Mouse (Mus musculus) fat pad, adult 2 months (tissue): ENCODE measurements around the gene Ccdc18.
A peak's percentile ranks its signal among the peaks of the same experiment; 100 is the strongest.
"Not testable (repeated sequence)": the region's sequence is repeated elsewhere in the genome, so short reads cannot be mapped to it uniquely, and the experiment has no call there.

Source experiments
- DNase-seq: peaks from one replicate; pipeline ENCODE4 v3.0.0-alpha.2; 2011; ENCODE audit warnings: low read depth, low spot score; ENCODE audit errors: extremely low read depth

The Ccdc18 gene

DNA sequence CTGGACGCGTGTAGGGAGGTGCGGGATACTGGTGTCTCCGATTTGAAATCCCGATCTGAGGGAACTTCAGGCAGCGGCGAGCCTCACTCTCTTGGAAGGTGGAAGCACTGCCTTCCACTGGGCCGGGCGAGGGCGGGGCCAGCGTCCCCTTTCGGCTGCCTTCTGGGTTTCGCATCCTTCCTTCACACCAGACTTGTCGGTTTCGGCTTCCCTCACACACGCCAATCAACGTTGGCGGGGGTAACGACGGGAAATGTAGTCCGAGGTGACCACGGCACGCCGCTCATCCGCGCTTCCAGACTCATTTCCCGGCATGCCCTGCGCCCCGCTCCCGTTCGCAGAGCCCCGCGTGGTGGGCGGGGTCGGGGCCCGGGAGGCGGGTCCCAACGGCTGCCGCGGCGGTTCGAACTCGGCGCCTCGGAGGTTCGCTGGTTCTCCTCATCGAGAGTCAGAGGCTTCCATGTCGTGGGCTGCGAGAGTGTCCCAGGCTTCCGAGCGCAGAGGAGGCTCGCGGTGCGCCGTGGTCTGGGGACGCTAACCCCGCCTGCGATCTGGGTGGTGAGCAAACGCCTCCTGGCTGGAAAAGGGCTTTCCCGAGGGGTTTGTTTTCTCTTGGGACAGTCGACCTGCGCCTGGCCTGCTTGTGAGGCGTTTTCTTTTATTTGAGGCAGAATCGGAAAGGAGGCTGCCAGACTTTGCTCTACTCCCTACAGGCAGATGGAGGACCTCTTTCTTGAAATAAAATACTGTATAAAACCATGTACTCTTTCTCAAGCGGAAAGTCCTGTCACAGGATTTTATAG lies at the start of gene Ccdc18, which contains the start of gene Tmed5:
Gene Ccdc18, plus strand, starts transcription at position 435 of the 803 bp plus-strand sequence.
Gene Tmed5, minus strand, starts transcription at position 180 of the 803 bp plus-strand sequence.
- peak; percentile 85 for DNase-seq

DNA sequence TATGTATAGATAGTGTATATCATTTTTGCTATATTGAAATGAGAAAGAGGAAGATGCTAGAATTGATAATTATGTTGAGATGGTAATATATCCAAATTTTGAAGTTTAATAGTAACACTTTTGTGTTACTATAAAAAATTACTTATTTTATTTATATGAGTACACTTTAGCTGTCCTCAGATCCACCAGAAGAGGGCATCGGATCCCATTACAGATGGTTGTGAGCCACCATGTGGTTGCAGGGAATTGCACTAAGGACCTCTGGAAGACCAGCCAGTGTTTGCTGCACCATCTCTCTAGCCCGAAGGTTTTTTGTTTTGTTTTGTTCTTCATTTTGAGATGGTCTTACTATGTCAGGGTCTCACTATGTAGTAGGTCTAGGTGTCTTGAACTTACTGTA lies 47.2 kb upstream of the Ccdc18 start:
- DNase-seq: no peak

DNA sequence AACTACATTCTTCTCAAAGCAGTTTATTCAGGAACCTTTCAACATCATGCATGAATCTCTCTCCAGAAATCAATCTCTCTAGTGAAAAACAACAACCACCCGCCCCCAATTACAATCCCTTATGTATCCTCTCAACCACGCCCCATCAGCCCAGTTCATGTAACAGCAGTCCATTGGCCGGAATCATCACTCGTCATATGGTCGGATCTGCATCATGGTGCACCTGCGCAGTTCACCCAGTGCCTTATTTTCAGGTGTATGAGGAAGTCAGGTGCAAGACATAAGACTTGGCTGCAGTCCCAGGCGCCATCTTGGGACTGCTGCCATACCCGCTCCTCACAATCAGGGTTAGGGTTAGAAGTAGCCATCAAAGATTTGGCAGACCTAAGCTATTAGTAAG lies 39.9 kb upstream of the Ccdc18 start:
- DNase-seq: not testable (repeated sequence)

DNA sequence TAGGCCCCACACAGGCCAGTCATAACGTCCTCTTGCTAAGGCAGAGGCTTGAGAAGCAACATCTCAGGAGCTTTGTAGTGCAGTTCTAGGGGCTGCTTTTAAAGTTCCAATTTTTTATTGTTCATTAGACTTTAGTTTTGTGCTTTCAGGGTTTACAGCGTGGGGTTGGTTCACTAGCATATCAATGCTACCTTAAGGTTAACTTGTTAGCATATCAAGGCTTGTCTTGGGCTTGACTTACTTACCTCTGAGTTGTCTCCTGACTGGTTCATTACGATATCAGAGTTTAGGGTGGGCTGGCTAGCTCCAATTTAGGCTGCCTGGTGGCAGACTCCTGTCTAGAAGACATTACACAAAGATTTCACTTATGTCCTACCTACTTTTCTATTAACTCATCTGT lies 35.0 kb upstream of the Ccdc18 start:
- no peak for DNase-seq

DNA sequence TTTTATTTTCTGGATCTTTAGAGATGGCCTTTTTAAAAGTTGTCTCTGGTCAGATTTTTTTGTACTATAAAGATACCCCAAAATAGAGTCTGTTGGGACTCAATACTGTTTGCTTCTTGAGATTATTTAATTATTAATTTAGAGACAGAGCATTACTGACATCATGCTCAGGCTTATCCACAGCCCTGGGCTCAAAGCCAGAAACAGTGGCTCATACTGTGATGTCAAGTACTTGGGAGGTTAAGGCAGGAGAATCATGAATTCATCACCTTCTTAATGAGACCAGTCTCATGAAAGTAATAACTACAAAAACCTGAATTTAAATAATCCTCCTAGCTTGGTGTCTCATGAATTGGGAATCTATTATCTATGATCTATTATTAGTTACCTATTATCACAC lies 32.5 kb upstream of the Ccdc18 start:
- no peak for DNase-seq

DNA sequence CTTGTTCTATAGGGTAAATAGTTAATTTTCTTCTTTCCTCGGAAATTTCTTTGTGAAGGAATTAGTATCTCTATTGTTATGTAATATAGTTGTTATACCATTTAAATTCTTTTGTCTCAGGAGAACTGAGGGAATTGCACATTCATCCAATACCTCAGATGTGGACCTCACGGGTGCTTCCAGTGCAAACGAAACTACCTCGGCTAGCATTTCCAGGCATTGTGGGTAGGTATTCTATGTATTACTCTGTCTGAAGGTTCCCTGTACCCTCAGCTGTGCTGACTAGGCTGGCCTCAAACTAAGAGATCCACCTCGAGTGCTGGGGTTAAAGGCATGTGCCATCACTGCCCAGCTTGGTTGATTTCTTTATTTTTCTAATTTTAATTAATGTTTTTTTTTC lies 28.4 kb upstream of the Ccdc18 start:
- DNase-seq: no peak

DNA sequence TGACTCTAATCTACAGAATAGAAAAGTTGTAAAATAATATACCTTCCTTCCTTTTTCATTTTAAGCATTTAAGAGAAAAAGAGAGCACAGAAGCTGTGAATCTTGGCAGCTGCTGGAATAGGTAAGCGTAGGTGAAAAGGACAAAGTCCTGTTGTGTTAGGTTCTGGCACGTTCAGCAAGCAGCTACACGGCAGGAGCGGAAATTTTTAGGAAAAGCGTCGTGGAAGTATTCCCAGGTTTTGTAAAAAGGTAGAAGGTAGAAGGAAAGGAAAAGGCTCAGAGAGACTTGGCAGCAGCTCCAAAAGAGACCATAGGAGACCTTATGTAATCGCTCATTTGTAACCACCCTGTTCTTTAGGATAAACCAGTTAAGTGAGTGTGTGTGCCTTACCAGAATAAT lies 23.3 kb upstream of the Ccdc18 start:
- no peak for DNase-seq

DNA sequence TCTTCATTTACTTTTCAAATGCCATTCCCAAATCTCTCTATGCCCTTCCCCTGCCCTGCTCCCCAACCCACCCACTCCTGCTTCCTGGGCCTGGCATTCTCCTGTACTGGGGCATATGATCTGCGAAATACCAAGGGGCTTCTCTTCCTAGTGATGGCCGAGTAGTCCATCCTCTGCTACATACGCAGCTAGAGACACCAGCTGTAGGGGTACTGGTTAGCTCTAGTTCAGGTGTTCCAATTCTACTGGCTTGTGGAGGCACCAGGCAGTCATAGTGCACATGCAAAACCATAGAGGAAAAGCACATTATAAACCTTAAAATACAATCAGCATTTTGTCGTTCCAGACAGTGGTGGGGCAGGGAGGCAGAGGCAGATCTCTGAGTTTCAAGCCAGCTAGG lies 15.0 kb upstream of the Ccdc18 start:
- DNase-seq: no peak

DNA sequence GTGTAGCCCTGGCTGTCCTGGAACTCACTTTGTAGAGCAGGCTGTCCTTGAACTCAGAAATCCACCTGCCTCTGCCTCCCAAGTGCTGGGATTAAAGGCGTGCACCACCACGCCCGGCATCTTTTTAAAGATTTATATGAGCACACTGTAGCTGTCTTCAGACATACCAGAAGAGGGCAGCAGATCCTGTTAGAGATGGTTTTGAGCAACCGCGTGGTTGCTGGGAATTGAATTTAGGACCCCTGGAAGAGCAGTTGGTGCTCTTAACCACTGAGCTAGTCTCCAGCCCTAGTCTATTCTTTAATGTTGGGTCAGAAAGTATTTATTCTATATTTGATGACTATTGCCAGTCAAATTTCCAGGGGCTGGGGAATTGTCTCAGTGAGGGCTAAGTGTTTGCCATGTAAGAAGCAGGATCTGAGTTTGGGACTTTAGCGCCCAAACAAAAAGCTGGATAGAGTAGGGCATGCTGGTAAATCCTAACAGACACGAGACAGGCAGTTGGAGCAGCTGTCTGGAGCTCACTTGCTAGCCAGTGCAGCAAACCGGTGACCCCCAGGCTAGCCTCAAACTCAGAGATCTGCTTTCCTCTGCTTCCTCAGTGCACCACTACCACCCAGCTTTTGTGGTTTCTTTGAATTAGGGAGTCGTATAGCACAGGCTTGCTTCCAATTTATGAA lies 12.3 kb upstream of the Ccdc18 start:
- DNase-seq: no peak

DNA sequence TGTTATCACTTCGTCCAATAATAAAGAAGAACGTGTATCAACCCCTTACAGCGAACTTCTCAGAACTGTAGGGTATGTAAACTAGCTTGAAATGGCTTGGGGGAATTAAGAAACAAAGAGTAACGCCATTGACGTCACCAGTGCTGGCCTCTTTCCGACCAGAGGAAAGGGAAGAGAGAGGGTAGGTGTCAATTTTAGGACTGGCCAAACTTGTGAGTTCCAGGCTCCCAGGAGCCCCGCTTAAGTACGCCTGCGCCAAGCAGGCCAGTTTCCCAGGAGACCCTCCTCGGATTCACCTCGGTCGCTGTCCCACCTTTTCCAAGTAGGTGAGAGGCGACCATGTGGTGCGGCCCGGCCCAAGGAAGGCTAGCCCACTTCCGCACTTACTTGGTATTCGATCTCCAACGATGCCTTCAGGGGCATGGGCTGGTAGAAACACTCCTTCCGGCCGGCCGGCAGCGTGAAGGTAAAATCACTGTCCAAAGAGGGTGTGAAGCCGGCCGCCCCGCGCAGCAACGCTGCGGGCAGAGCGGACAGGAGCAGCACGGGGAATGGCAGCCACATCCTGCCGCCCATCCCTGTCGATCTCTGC lies 730 bp upstream of the Ccdc18 start:
- DNase-seq: peak; percentile 64

DNA sequence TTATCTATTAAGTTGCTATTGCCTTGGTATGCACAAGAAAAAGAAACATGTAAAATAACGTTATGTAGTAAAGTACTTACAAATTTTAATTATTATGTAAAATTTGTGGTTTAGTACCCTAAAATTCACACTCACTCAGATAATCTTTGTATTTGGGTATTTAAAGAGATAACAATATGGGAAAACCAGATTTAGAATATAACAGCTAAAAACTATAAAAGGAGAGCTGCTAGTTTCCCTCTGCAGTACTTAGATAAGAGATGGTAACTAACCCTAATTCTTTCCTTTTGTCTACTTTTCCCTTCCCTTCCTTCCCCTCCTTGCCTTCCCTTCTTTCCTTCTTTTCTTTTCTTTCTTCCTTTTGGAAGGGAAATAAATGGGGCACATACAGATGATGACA lies 19.9 kb downstream of the Ccdc18 start:
- no peak for DNase-seq

DNA sequence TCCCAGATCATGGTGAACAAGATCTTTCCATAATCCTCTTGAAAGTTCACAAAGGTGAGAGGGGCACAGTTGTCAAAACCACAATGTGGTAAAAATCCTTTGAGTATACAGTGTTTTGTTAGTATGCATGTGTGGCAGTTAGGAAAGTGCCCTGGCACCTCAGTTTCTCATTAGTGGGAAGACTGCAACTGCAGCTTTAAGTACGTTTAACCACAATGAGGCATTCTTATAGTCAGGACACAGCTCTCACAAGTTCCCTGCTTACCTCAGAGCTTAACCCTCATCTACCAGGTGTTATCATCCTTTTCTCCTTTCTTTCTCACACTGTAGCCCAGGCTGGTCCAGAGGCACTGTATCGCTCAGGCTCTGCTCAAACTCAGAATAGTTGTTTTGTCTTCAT lies 28.1 kb downstream of the Ccdc18 start:
- DNase-seq: no peak

DNA sequence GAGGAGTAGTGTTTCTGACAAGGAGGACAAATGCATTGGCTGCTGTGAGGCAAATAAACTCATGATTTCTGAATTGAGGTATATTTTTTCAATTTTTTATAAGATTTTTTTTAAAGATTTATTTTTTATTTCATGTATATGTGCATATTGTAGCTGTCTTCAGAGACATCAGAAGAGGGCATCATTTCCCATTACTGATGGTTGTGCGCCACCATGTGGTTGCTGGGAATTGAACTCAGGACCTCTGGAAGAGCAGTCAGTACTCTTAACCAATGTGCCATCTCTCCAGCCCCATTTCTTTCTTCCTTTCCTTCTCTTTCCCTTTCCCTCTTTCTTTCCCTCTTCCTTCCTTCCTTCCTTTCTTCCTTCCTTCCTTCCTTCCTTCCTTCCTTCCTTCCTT lies 31.0 kb downstream of the Ccdc18 start:
- no peak for DNase-seq

DNA sequence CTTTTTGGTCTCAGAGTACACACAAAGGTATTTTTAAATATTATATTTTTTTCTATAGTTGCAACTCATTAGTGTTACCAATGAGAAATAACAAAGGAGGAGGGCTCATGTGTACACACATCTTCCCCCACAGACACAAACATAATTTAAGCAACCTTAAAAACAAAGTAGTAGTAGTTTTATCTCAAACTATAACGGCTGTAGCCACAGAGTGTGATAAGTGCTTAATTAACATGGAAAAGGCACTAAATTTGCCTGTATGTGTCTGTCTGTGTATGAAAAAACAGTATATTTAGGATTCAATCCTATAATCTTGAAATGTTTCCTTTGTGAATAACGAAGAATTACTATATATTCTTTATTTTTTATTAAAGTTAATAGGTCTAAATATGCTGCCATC lies 51.4 kb downstream of the Ccdc18 start:
- DNase-seq: no peak

DNA sequence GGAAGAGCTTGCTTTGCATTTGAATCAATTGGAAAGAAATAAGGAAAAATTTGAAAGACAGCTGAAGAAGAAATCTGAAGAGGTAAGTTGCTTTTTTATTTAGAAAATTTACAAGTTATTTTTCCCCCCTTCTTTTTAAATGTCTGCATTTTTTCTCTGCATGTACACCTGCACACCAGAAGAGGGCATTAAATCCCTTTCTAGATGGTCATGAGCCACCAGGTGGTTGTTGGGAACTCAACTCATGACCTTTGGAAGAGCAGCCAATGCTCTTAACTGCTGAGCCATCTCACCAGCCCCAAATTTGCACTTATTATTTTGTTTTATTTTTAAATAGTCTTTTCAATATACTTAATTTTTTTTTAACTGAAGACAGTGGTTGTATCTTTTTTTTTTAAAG lies 56.3 kb downstream of the Ccdc18 start:
- DNase-seq: no peak

DNA sequence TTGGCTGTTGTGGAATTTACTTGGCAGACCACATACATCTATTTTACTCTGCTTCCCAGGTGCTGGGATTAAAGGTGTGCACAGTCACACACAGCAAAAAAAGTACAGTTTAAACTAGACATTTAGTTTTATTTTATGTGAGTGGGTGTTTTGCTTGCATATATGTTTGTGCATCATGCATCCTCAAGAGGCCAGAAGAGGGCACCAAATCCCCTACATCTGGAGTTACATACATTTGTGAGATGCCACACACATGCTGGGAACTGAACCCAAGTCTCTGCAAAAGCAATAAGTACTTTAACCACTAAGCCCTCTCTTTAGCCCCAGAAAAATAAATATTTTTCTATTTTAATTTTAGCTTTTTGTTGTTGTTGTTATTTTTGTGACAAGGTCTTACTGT lies 73.3 kb downstream of the Ccdc18 start:
- DNase-seq: no peak

DNA sequence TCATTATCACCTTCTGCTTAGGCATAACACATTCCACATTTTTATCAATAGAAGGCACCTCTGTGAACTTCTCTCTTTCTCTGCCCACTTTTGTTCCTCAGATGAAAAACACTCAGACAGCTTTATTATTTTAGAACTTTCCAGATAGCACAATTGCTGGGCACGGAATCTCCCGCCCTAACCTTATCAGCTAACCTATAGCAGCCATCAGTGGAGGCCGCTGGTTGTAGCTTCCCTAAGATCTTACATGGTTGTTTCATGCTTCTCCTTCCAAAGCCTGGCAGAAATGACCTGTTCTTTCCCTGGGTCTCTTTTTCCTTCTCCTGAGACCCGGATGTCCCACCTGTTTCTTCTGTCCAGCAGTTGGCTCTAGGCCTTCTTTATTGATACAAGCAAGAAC lies 78.8 kb downstream of the Ccdc18 start:
- no peak for DNase-seq

DNA sequence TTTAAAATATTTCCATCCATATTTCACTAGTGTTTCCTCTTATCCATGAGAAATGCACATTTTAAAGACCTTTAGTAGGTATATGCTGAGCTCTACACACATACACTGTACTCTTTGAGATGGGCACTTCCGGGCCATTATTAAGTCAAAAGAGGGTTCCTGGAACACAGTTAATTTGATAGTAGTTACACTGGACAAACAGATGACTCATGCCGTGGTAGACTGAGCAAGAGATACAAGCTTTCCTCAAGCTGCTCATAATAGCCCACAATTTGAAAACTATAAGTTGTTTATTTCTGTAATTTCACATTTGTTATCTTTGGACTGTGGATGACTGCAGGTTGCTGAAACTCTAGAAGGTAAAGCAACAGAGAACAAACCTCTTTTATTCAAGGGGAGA lies 82.3 kb downstream of the Ccdc18 start:
- no peak for DNase-seq

DNA sequence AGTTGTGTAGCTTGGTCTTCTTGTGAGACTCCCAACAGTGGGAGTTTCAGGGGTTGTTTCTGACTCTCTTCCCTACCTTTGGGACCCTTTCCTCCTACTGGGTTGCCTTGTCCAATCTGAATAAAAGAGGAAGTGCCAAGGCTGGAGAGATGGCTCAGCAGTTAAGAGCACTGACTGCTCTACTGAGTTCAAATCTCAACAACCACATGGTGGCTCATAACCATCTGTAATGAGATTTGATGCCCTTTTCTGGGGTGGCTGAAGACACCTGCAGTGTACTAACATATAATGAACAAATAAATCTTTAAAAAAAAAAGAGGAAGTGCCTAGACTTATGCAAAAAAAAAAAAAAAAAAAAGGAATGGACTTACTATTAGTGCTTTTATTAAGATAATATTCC lies 91.4 kb downstream of the Ccdc18 start:
- DNase-seq: no peak

DNA sequence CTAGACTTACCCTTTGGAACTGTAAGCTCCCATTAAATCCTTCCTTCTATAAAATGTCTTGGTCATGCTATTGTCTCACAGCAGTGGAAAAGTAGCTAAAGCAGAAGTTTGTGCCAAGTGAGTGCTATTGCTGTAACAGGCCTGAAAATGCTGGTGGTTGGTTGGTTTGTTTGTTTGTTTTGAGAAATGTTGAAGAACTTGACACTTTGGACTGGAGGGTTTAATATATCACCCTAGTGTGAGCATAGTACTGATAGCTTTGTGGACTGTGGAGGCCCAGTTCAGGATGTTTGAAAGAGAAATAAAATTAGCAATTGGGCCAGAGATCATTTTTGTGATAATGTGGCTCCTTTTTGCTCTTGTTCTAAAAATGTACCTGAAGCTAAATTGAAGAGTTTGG lies 93.5 kb downstream of the Ccdc18 start:
- DNase-seq: no peak

DNA sequence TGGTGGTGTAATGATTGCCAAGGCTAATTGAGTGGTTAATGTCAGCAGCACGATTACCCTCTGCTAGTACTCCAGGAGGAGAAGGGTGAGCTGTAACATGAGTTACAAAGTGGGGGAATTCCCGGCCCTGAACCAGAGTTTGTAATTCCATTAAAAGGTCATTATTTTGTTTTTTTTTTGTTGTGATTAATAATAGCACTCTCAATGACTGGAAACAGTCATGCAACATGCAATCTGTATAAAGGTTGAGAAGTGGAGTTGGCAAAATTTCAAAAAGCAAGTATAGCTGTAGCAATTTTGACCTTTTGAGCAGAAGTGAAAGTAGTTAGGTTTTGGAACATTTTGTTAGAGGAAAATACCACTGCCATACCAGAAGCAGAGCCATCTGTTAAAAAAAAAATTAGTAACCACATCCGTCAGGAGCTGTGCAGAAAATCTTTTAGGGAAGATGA lies 113.7 kb downstream of the Ccdc18 start:
- DNase-seq: no peak

DNA sequence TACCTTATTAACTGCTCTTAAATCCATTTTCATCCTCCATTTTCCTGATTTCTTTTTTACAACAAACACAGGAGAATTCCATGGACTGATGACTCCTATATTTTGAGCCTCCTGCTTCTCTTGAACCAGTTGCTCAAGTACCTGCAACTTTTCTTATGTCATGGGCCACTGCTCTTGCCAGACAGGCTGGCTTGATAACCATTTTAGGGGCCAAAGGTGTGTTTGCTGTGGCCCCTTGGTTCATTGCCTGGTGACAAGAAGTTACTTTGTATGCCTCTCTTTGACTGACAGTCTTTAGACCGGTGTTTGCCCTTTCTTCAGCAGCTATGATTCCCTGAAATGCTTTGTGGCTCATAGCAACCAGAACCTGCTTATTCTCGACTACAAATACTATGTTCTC lies 117.4 kb downstream of the Ccdc18 start:
- DNase-seq: no peak
